Mouse (Mus musculus) cerebellum, postnatal 36 days (tissue): ENCODE measurements around the gene Ip6k1.
"Not testable (repeated sequence)": the region's sequence is repeated elsewhere in the genome, so short reads cannot be mapped to it uniquely, and the experiment has no call there.

Experiments
- DNase-seq, 2 experiments: peaks; one replicate each; pipeline ENCODE4 v3.0.0; 2021 to 2022; ENCODE audit warnings: mixed read lengths in 2 of 2

Ip6k1 gene

DNA sequence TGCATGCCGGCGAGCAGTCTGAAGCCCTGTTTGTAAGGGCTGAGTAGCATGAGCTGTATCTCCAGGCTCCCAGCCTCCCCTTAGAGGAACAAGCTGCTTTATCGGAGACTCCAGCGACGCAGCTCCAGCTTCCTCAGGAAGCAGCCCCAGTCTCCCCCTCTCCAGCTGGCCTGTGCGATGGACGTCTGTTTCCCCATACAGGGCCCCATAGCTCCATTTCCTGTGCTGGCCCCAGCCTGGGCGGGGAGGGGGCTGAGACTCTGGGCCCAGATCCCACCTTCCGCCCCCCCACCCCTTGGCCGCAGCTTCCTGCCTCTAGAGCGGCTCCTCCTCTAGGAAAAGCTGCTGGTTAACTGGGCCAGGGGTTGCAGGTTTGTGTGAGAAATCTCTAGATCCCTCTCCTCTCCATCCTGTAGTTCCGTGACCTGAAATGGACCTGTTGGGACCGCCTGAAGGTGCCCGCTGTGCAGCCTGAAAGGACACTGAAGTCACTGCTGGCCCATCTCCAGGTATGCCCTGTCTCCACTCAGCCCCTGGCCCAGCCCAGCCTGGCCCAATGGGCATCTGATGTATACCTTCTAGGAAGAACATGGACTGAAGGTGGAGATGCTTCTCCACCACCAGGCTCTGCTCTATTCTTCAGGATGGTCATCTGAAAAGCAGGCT lies 19.5 kb upstream of the Ip6k1 start, which contains the start of gene Gm20661:
TSS of gene Gm20661 (plus strand) at position 378 of the 666 bp plus-strand sequence.
- DNase-seq, result no peak

DNA sequence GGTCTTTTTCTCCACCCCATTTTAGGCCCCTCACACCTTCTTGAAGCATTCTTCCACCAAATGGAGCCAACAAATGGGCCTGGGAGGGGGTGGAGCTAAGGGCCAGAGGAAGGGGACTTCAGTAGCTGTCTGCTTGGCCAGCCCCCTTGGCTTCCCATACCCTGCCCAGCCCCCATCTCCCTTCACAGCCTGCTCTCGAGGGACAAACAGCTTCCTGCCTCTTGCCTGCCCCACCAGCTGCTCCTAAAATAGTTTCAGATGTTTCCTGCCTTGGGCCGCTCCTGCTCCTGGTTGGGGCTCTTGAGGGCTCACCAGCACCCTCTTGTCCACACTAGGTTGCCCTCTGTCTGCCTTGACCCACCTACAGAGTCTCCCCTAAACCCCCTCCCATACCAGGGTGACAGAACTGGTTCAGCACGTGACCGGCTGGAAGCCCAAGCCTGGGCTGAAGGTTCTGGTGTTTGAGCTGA lies 18.8 kb upstream of the Ip6k1 start:
- DNase-seq, result no peak

DNA sequence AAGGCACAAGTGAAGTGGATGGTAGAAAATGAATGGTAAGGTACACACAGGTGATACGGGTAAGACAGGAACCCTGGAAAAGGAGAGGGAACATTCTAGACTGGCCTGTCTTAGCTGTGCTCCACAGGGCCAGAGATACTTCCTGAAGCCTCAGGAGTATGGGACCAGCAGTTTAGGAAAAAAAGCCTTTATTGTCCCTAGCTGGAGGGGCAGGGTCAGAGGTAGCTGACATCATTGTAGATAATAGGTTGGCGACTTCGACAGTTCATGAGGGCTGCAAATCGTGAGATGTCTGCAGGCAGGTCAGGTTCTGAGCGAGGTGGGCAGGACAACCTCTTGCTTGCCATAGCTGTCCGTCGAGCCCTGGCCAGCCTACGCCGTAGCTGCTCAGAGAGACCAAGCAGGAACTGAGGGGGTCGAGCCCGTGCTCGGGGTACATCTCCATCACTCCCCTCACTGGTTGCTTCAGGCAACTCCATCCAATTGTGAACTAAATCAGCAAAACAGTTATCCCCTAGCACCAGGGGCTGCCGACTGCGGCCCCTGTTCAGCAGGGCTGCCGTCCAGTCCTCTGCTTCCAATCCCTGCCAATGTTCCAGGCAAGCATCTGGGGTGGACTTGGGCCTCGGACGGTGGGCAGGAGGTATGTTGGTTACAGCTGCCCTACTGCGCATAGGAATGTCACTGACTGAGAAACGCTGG lies 18.1 kb upstream of the Ip6k1 start:
- DNase-seq, result no peak

DNA sequence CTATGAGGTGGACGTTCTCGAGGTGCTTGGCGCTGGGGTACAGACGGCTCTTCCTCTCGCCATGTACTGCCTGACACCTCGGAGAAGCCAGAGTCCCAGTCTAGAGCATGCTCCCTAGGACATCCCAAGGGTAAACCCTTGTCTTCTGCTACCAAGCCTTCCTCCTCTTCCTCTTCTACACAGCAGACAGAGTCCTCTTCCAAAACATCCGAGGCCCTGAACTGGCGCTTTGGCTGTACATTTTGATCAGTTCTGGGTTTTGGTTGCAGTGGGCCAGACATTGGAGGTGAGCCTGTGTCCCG lies 17.6 kb upstream of the Ip6k1 start:
- no peak for DNase-seq

DNA sequence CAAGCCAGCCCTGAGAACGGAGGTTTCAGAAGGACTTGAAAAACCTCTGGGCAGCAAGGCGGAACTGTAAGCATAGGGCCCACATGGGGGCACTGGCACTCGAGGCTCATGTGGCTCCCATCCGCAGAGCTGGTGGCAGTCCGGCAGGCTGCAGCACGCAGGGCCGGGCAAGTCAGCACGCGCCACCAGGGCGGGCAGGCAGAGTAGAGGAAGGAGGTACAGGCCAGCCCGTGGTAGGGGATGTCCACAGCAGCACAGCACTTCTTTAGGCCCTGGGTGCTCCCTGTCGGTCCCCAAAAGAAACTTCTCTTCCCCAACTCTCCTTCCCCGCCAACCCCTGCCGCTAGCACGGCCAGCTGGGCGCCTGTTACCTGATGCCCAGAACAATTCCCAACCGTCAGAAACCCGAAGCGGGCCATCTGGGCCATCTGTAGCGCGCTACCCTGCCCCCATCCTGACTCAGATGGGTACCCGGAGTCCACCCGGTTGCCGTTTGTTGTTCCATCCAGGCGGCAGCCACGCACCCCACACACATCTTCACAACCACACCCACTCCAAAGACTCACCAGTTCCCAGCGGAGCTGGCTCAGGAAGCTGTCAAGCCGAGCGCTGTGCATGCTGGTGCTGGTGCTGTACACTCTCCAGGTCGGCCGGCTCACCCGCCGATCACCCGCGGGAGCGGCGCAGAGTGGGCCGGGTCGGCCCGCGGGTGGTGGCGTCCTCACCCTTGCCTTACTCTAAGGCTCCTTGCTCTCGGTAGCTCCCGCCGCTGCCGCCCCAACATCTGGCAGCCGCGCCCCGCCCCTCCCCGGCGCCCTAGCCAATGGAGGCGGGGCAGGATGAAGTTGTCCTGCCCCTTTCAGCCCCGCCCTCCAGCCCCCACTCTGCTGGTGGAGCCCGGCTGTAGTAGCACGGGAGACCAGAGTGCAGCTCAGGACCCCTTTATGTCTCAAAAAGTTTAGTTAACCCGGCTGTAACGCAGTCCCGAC lies 16.9 kb upstream of the Ip6k1 start, which contains the start of gene Inka1:
TSS of gene Inka1 (minus strand) at position 749 of the 989 bp plus-strand sequence.
- peak; percentile 53 to 62 for DNase-seq

DNA sequence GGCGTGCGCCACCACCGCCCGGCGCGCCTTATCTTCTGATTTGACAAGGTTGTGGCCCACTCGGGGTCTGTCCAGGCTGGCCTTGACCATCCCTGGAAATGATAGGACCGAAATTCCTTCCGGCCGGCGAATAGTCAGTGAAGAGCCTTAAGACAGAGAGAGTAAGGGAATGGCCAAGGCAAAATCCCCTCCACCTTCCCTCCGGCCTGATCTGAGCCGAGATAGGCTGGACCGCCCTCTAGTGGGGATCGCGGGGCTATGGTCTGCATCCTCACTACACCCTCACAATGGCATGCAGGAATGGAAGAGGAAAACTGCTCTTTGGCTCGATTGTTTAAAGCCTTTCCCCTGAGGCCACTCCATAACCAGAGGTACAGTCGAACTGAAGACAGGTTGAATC lies 15.9 kb upstream of the Ip6k1 start:
- peak; percentile 81 to 84 for DNase-seq

DNA sequence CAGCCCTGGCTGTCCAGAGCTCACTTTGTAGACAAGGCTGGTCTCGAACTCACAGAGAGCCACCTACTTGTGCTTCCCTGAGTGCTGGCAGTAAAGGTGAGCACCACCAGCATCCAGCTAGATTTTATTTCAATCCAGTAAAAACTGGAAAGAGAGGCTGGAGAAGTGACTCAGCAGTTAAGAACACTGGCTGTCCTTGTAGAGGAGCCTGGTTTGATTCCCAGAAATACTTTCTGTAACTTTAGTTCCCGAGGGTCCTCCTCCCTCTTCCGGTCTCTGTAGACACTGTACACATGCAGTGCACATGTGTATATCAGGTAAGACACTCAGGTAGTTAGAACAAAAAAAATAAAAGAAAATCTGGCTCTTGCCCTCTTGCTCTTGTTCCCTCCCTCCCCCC lies 14.4 kb upstream of the Ip6k1 start:
- DNase-seq, result no peak

DNA sequence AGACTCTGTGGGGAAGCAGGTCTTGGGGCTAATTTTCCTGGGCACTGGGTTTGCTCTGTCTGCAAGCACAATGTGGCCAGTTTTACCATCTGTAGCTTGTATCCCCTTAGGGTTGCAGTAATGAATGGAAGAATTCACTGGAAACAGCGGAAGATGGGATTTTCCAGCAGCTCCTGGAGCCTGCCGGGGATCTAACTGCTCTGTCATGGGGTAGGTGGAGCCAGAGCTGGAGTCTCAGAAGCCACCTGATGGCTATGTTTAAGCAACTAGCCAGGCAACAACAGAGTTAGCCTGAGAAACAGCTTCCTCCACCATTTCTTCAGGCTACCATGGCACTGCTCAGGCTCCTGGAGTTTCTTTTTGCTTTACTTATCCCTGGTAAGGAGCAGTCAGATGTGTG lies 10.1 kb upstream of the Ip6k1 start, which contains the start of gene Cdhr4:
TSS of gene Cdhr4 (plus strand) at position 301 of the 400 bp plus-strand sequence.
- no peak for DNase-seq

DNA sequence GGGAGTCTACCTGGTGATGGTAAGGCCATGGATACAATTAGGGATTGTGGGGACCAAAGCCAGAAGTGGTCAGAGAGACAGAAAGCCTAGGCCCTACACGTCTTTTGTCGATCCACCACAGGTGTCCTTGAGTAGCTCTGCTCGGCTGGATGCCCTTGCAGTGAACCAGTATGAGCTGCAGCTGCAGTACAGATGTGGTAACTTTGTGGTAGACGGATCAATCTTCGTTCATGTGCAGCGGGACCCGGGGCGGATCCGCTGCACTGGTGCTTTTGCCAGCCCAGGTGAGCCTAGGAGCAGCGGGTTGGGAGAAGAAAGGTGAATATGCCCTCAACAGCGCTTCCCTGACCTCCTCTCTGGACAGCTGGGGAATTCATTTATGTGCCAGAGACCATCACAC lies 9.3 kb upstream of the Ip6k1 start:
- DNase-seq, result no peak

DNA sequence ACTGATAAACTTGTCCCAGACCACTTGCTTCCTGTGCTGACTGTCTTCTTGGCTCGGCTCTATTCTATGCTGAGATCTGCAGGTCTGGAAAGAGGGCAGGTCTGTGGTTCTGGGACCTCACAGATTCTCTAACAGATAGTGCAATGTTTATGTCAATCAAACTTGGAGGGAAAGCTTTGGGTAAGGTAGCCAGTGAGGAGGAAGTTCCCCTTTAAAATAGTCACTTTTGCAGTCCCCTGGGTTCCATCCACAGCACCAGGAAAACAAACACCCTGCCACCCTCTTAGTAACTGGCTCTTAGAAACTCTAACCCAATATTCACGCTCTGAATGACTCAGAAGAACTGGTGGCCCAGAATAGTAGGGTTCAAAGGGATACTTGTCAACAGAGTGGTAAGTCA lies 7.8 kb upstream of the Ip6k1 start:
- DNase-seq, result no peak

DNA sequence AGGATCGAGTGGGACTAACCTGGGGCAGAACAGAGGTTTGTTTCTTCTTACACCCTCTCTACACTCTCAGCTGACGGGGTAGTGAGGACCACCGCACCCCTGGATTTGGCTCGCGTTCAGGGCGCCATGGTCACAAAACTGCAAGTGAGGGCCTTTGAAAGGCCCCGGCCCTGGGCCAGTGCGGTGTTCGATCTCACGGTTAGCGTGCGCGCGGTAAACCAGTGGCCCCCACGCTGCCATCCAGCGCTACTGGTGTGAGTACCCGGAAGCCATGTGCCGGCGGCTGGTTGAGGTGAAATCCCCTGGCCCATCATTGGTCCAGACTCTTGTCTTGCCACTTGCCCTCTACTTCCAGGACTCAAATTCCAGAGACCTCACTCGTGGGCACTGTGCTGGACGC lies 6.8 kb upstream of the Ip6k1 start:
- no peak for DNase-seq

DNA sequence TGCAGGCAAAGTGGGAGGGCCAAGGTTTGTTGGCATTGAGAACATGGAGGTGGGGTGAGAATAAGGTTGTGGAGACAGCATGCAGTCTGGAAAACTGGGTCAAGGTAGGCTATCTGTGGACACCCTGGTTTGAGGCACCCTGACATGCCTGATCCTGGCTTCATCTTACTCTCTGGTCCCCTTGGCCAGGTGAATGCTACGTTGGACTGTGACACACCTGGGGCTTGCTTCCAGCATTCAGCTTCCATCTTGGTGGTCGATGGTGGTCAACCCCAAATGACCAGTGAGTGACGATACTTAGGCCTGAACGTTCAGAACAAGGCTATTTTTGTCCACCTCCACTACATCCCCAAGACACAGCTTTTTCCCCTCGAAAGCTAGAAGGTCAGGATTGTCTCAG lies 6.3 kb upstream of the Ip6k1 start, which contains the start of gene Gm20662:
TSS of gene Gm20662 (plus strand) at position 301 of the 400 bp plus-strand sequence.
- no peak for DNase-seq

DNA sequence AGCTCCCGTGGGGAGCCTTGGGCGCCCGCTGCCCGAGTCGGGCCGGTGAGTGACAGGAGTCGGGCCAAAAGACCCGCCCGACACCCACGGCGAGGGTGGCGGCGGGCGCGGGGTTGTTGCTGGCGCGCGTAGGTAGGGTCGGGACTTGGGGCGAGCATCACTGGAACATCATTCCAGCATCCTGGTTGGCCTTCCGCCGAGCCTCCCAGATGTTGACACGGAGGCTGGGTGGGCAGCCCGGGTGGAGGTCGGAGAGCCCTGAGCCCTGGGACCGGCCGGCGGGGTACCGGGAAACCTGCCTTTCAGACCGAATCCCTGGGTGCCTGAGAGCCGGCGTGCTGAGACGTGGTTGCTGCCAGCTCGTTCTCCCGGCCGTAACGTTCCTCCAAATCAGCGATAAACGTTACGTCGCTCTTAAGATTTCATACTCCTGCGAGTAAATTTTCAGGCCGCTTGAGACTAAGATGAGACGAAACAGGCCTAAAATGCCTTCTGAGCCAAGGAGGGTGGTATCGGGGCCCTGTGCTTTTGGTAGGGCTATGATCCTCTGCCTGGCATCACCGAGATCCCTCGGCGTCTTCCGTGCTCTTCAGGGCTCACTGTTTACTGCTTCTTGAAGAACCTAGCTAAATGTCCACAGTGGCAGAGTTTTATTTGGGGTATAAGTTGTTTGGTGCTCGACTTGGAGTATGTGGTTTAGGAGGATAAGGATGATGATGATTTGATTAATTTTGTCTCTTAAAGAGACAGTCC lies 653 bp downstream of the Ip6k1 start:
- DNase-seq, result peak in 1 of 2 experiments; percentile 56

DNA sequence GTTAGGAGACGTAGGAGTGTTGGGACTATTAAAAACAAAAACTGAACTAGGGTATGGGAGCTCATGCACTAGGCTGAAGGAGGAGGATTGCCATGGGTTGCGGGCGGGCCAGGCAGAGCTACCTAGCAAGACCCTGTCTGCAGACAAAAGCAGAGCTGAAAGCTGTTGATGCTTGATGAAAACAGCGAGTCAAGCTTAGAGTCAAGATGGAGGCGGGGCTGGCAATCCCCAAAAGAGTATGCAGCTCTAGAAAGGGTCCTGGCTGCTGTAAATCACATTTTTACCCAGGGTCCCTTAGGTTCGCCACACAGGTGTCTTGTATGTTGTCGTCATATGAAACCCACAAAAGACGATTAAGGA lies 1.2 kb downstream of the Ip6k1 start:
- DNase-seq, result peak in 1 of 2 experiments; percentile 20

DNA sequence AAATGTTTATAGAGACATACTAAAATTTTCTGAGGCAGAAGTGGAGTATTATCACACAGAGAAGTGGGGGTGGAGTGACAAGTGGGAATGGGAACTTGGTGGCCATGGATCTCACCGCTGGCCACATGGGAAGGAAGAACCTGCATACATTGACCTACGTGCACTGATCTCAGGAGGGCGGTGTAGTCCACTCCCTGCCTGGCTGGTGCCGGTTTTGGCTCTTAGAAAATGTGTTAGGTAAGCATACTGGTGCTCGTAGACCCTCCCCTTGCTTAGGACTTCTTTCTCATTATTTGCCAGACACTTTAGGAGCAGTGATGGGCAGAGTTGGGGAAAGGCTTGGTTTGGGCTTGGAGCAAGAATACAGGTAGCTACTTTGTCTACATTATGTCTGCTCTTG lies 5.7 kb downstream of the Ip6k1 start:
- DNase-seq, result no peak

DNA sequence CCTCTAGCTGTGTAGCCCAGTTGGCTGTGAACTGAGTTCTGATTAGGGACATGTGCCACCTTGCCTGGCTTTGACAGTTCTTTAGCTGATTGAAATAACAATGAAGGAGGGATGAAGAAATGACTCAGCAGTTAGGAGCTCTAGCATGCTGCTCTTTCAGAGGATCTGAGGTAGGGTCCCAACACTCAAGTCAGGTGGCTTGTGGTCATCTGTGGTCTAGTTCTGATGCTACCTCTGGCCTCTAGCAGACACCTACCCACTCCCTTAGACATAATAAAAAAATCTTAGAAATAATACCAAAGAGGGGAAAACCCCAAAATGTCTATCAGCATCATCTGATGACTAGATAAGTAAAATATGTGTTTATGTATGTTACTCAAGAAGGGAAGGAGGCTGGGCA lies 8.1 kb downstream of the Ip6k1 start:
- DNase-seq, result no peak

DNA sequence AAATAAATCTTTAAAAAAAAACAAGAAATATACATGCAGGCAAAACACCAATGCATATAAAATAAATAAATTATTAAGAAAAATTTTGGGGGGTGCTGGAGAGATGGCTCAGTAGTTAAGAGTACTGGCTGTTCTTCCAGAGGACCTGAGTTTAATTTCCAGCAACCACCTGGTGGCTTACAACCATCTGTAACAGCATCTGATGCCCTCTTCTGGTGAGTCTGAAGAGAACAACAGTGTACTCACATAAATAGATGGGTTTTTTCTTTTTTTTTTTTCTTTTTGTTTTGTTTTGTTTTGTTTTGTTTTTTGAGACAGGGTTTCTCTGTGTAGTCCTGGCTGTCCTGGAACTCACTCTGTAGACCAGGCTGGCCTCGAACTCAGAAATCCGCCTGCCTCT lies 11.3 kb downstream of the Ip6k1 start:
- not testable (repeated sequence) for DNase-seq

DNA sequence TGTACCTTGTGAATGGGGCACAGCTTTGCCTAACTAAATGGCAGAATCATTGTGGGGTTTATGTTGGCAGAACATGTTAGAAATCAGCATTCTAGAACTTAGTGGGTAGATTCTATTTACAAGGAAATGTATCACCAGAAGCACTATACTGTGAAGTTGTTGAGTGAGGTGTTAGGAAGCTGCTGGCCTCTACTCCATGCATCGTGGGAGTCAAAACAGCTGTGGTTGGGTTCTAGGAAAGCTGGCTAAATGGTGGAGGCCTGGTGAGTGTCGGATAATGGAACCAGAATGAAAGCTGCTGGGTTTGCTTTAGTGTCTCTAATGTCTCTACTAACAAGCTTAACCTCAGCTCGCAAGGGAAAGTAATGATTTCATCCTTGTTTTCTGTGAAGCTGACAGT lies 14.8 kb downstream of the Ip6k1 start:
- no peak for DNase-seq

DNA sequence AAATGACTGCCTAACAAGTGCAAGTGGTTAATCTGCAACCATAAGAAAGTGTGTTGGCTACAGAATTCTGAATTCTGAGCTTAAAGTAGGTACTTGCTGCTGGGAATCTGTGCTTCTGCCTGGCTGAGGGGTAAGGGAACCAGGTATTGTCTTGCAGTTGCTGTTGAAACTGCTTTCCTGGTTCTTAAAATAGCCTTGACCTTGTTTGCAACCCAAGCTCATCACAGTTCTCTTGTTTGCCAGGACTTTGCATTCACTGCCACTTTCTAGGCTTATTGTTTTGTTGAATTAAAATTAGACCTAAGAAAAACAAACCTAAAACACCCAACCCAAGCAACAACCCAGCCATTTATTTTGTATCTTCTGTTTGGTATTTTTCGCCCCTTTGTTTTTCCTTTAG lies 18.4 kb downstream of the Ip6k1 start:
- DNase-seq, result no peak

DNA sequence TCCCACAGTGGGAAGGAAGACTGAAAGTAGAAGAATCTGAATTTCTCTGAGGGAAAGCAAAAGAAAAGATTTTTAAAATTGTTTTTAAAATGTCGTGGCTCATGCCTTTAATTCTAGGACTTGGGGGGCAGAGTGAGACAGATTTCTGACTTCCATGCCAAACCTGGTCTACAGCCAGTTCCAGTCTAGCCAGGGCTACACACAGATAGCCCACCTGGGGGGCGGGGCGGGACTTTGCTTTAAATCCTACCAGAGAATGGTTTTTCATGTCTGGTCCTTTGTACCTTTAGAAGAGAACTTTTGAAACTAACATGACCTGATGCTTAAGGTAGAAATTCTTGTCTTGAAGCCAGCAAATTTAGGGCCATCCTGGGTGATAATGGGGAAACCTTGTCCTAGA lies 20.9 kb downstream of the Ip6k1 start:
- no peak for DNase-seq

DNA sequence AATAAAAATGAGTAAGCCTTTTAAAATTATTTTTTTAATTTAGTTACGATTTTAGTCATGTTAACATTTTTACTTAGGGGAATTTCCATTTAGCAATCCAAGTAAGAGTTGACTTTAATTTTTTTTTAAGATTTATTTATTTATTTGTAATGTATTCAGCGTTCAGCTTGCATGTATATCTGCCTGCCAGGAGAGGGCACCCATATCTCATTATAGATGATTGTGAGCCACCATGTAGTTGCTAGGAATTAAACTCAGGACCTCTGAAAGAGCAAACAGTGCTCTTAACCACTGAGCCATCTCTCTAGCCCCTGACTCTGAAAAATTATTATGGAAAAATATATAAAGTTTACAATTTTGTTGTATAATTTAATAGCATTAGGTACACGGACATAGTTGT lies 24.3 kb downstream of the Ip6k1 start:
- no peak for DNase-seq

DNA sequence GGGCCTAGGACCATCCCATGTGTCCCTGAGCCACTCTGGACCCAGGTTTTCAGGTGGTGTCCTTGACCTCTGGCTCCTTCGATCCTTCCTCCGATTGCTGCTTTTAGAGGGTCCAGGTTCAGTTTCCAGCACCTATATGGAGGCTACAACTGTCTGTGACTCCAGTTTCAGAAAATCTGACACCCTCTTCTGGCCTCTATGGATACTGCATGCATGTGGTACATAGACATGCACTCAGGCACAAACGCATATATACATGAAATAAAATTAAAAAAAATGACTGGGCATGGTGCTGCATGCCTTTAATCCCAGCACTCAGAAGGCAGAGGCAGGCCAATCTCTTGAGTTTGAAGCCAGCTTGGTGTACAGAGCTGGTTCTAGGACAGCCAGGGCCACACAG lies 25.6 kb downstream of the Ip6k1 start:
- DNase-seq, result no peak

DNA sequence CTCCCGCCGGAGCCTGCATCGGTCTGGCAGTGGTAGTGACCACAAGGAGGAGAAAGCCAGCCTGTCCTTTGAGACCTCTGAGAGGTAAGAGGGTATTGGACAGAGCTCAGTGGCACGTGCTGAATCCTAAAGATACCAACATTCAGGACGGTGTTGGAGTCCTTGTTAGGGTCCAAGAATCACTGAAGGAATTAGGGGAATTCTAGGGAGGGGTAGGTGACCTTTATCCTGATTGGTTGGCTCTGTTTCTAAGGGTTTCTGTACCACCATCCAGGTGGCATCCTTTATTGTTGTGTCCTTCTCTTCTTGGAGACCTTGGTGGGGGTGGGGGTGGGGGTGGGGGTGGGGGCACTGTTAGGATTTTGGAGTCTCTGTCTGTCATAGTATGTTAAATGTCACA lies 29.8 kb downstream of the Ip6k1 start:
- no peak for DNase-seq
